Mouse (Mus musculus) thymus, adult 2 months (tissue): ENCODE measurements around the gene Naalad2.
"Not testable (repeated sequence)": the region's sequence is repeated elsewhere in the genome, so short reads cannot be mapped to it uniquely, and the experiment has no call there.

ENCODE experiments used
- CTCF ChIP-seq: fragments of 200-500 bp; IDR thresholded peaks from 2 replicates; pipeline ENCODE4 v1.5.1; 2012; ENCODE audit warnings: mild to moderate bottlenecking, control low read depth, low read length, moderate library complexity, borderline replicate concordance; ENCODE audit not compliant: control insufficient read depth, poor library complexity, insufficient read depth; ENCODE audit errors: extremely low read depth
- POLR2A ChIP-seq: fragments of 200-500 bp; IDR thresholded peaks from 2 replicates; pipeline ENCODE4 v1.6.1; 2012; ENCODE audit warnings: mild to moderate bottlenecking, low read length, control low read depth, moderate library complexity; ENCODE audit not compliant: control insufficient read depth, poor library complexity, insufficient read depth; ENCODE audit errors: extremely low read depth

GRCm38 (mm10) chr9:18278693-18279092, 124.1 kb downstream of the Naalad2 start:
- not testable (repeated sequence) for TF ChIP-seq POLR2A, CTCF
